Mouse (Mus musculus) MEL (cell line): Measurements from ENCODE around the gene Cnfn. TPM values are rescaled to one million over a fixed set of nuclear protein-coding genes. Genes with fewer than 3 reads are reported as not detected.

Source experiments
- DNase-seq: peaks from one replicate; pipeline ENCODE4 v3.0.0; 2011; ENCODE audit warnings: low read depth, low spot score
- H3K27ac ChIP-seq: 2 replicates; pipeline ENCODE4 v1.5.1; 2012; ENCODE audit warnings: low read depth, mild to moderate bottlenecking, control low read depth, low read length, moderate library complexity; ENCODE audit not compliant: control insufficient read depth
- H3K27me3 ChIP-seq, 2 experiments: fragments of 150-350 bp in 1 of 2; sonication (generic) in 1 of 2; 2 replicates each; pipeline ENCODE4 v1.6.1; 2012; ENCODE audit warnings: low read length in 2 of 2, mild to moderate bottlenecking in 2 of 2, improper control_type of control experiment in 1 of 2, moderate library complexity in 1 of 2; ENCODE audit not compliant: insufficient read depth in 2 of 2, control insufficient read depth in 1 of 2
- H3K36me3 ChIP-seq, 2 experiments: 2 replicates each; pipeline ENCODE4 v1.6.1; 2012 to 2014; ENCODE audit warnings: low read length in 2 of 2, improper control_type of control experiment in 1 of 2, inconsistent platforms in 1 of 2, mild to moderate bottlenecking in 1 of 2; ENCODE audit not compliant: insufficient read depth in 2 of 2, control insufficient read depth in 1 of 2
- H3K4me1 ChIP-seq, 2 experiments: fragments of 150-350 bp in 1 of 2; sonication (generic) in 1 of 2; 2 replicates each; pipeline ENCODE4 v1.6.1; 2012; ENCODE audit warnings: low read length in 2 of 2, improper control_type of control experiment in 1 of 2, mild to moderate bottlenecking in 1 of 2; ENCODE audit not compliant: insufficient read depth in 2 of 2, control insufficient read depth in 1 of 2
- H3K4me3 ChIP-seq, 2 experiments: fragments of 150-350 bp in 1 of 2; sonication (generic) in 1 of 2; 2 replicates each; pipeline ENCODE4 v1.5.1; 2012; ENCODE audit warnings: low read depth in 2 of 2, low read length in 2 of 2, mild to moderate bottlenecking in 2 of 2, moderate library complexity in 2 of 2, control low read depth in 1 of 2, improper control_type of control experiment in 1 of 2; ENCODE audit not compliant: control insufficient read depth in 1 of 2, insufficient read depth in 1 of 2
- H3K79me2 ChIP-seq: 2 replicates; pipeline ENCODE4 v1.6.1; 2012; ENCODE audit warnings: mild to moderate bottlenecking, low read length, moderate library complexity; ENCODE audit not compliant: control insufficient read depth, poor library complexity, insufficient read depth
- H3K9ac ChIP-seq: 2 replicates; pipeline ENCODE4 v1.6.1; 2012; ENCODE audit warnings: low read depth, mild to moderate bottlenecking, control low read depth, low read length, moderate library complexity; ENCODE audit not compliant: control insufficient read depth, poor library complexity, severe bottlenecking
- H3K9me3 ChIP-seq: fragments of 150-350 bp; sonication (generic); replicated peaks from 2 replicates; pipeline ENCODE4 v1.6.1; 2012; ENCODE audit warnings: mild to moderate bottlenecking, low read length, improper control_type of control experiment, moderate library complexity; ENCODE audit not compliant: insufficient read depth
- BHLHE40 ChIP-seq: IDR thresholded peaks from 2 replicates; pipeline ENCODE4 v1.6.1; 2012; ENCODE audit warnings: low read depth, mild to moderate bottlenecking, inconsistent platforms, low read length, improper control_type of control experiment, borderline replicate concordance
- CHD1 ChIP-seq: IDR thresholded peaks from 2 replicates; pipeline ENCODE4 v1.6.1; 2012; ENCODE audit warnings: low read depth, mild to moderate bottlenecking, inconsistent platforms, low read length, improper control_type of control experiment
- E2F4 ChIP-seq: IDR thresholded peaks from 2 replicates; pipeline ENCODE4 v1.6.1; 2011; ENCODE audit warnings: low read depth, low read length, improper control_type of control experiment, borderline replicate concordance
- EP300 ChIP-seq, 2 experiments: IDR thresholded peaks; 2 replicates each; pipeline ENCODE4 v1.6.1; 2011; ENCODE audit warnings: improper control_type of control experiment in 2 of 2, low read length in 2 of 2, low read depth in 1 of 2, mild to moderate bottlenecking in 1 of 2
- ETS1 ChIP-seq: IDR thresholded peaks from 2 replicates; pipeline ENCODE4 v1.6.1; 2012; ENCODE audit warnings: low read depth, mild to moderate bottlenecking, inconsistent platforms, low read length, improper control_type of control experiment, moderate library complexity
- JUND ChIP-seq: IDR thresholded peaks from 2 replicates; pipeline ENCODE4 v1.6.1; 2011; ENCODE audit warnings: low read depth, mild to moderate bottlenecking, improper control_type of control experiment, low read length
- KAT2A ChIP-seq: conservative IDR thresholded peaks from 2 replicates; pipeline ENCODE4 v1.6.1; 2012; ENCODE audit warnings: low read depth, low read length, improper control_type of control experiment, inconsistent platforms
- MEF2A ChIP-seq: IDR thresholded peaks from 2 replicates; pipeline ENCODE4 v1.6.1; 2014; ENCODE audit warnings: low read depth, mild to moderate bottlenecking, inconsistent platforms, low read length, improper control_type of control experiment; ENCODE audit not compliant: poor library complexity, insufficient replicate concordance, severe bottlenecking; ENCODE audit errors: extremely low read depth
- MYB ChIP-seq: IDR thresholded peaks from 2 replicates; pipeline ENCODE4 v1.6.1; 2011; ENCODE audit warnings: mild to moderate bottlenecking, low read depth, low read length, improper control_type of control experiment
- MYC ChIP-seq: IDR thresholded peaks from 2 replicates; pipeline ENCODE4 v1.6.1; 2011; ENCODE audit warnings: low read depth, mild to moderate bottlenecking, low read length, improper control_type of control experiment, moderate library complexity
- NRF1 ChIP-seq: IDR thresholded peaks from 2 replicates; pipeline ENCODE4 v1.6.1; 2014; ENCODE audit warnings: low read depth, mild to moderate bottlenecking, inconsistent platforms, low read length, improper control_type of control experiment, moderate library complexity; ENCODE audit not compliant: poor library complexity, insufficient read depth, severe bottlenecking
- POLR2A ChIP-seq, 2 experiments: IDR thresholded peaks; 2 replicates each; pipeline ENCODE4 v1.6.1; 2011 to 2012; ENCODE audit warnings: low read length in 2 of 2, mild to moderate bottlenecking in 2 of 2, control low read depth in 1 of 2, improper control_type of control experiment in 1 of 2, low read depth in 1 of 2, moderate library complexity in 1 of 2; ENCODE audit not compliant: control insufficient read depth in 1 of 2, insufficient read depth in 1 of 2, poor library complexity in 1 of 2
- RAD21 ChIP-seq: IDR thresholded peaks from 2 replicates; pipeline ENCODE4 v1.6.1; 2011; ENCODE audit warnings: mild to moderate bottlenecking, low read depth, low read length, improper control_type of control experiment
- SIN3A ChIP-seq: IDR thresholded peaks from 2 replicates; pipeline ENCODE4 v1.6.1; 2012; ENCODE audit warnings: low read length, improper control_type of control experiment, inconsistent platforms
- TBP ChIP-seq: IDR thresholded peaks from 2 replicates; pipeline ENCODE4 v1.8.0; 2011; ENCODE audit warnings: low read depth, low read length, improper control_type of control experiment
- polyA plus RNA-seq, 2 experiments: library from polyadenylated mRNA; stranded (reverse) in 1 of 2; unstranded in 1 of 2; fragments of >175 nt in 1 of 2; fragments of >200 nt in 1 of 2; gene quantifications; 2 replicates each; pipeline versions ENCODE4 v1.2.1 to v1.2.4; 2012; ENCODE audit warnings: low replicate concordance in 2 of 2, low read depth in 1 of 2; ENCODE audit not compliant: insufficient read length in 2 of 2, insufficient read depth in 1 of 2, missing spikeins in 1 of 2
- total RNA-seq: library from RNA; depleted of rRNA; stranded (reverse); fragments of 300-350 nt; gene quantifications from 2 replicates; pipeline ENCODE4 v1.2.3, GENCODE M21; 2012

The Cnfn gene
- total and polyA plus RNA-seq, 3 experiments, result not detected

GRCm38 (mm10) chr7:25394754-25395153, 25.2 kb upstream of the Cnfn start:
- peak overlapping the region; percentile 32; the same call in 1 of the 2 replicates for H3K27ac ChIP-seq
- TF ChIP-seq TBP (0 out of 2 replicates have a peak, but pooled peaks have one; percentile 8), MYC (no peak)
- TF ChIP-seq, all 39 proteins: peak for 1
- Histone ChIP-seq H3K79me2 (no peaks in the 10 kb centered on the region; the same call in 1 of the 2 replicates), H3K4me3 (peak overlapping the region; percentile 63 to 93), H3K27me3 (no peaks in the 10 kb centered on the region), H3K9ac (peak overlapping the region; percentile 69), H3K9me3 (no peaks in the 10 kb centered on the region), H3K4me1 (peaks cover 5 to 17% of the 10 kb centered on the region in 2 experiments; a peak in 3 of 4 replicates), H3K36me3 (peaks cover 0 to 11% of the 10 kb centered on the region in 2 experiments; a peak in 2 of 4 replicates)
- peak; percentile 44 for DNase-seq

- no peak overlapping the region for H3K9ac ChIP-seq
- TF ChIP-seq ETS1, result no peak
- no peak for TF ChIP-seq SIN3A
- no peak for TF ChIP-seq MEF2A
- no peak for TF ChIP-seq KAT2A
- TF ChIP-seq MYB, result no peak
- TF ChIP-seq E2F4, result no peak
- TF ChIP-seq RAD21, result no peak
- no peak for TF ChIP-seq CHD1
- no peak for TF ChIP-seq EP300 (IDR thresholded peaks at IDR 0.05; ENCODE audit: low read depth in 1 of 2, low read length in 2 of 2)
- no peak for TF ChIP-seq NRF1
- no peak for TF ChIP-seq BHLHE40
- TF ChIP-seq POLR2A (IDR thresholded peaks at IDR 0.05; ENCODE audit: control insufficient read depth in 1 of 2, insufficient read depth in 1 of 2, low read depth in 1 of 2, low read length in 2 of 2, poor library complexity in 1 of 2), result no peak
- no peak for TF ChIP-seq JUND
- peaks cover 9 to 20% of the 10 kb centered on the region in 2 experiments; a peak in 3 of 4 replicates for H3K4me1 ChIP-seq
- H3K79me2 ChIP-seq, result no peaks in the 10 kb centered on the region; the same call in 1 of the 2 replicates
- peaks cover 0 to 14% of the 10 kb centered on the region in 2 experiments; a peak in 2 of 4 replicates for H3K36me3 ChIP-seq
- H3K27me3 ChIP-seq, result no peaks in the 10 kb centered on the region
- H3K27ac ChIP-seq, result no peak overlapping the region
- H3K9me3 ChIP-seq, result no peaks in the 10 kb centered on the region
- H3K4me3 ChIP-seq, result no peak overlapping the region
- no peak for DNase-seq
These were observed 24.1 kb upstream of the Cnfn start for GRCm38 (mm10) chr7:25393451-25394210.
